Mouse (Mus musculus) frontal cortex, postnatal 14 days (tissue): ENCODE measurements at regions not wholly inside any gene's neighbourhood (a gene's known extent, or its start where the extent isn't known, plus 50 kb on each side); places are given as distances from the start of the nearest gene placed in this dataset.
A peak's percentile ranks its signal among the peaks of the same experiment; 100 is the strongest.

Experiments
- DNase-seq, 2 experiments: peaks; one replicate each; pipeline ENCODE4 v3.0.0; 2022; ENCODE audit warnings: low spot score in 2 of 2

- DNase-seq, result no peak
Measured at GRCm38 (mm10) chr2:122863343-122863970, 98.4 kb downstream of the Sqor start.

GRCm38 (mm10) chr2:122863971-122864348, 98.9 kb downstream of the Sqor start:
- no peak for DNase-seq

- no peak for DNase-seq
Measured at GRCm38 (mm10) chr2:122887111-122887510, 122.1 kb downstream of the Sqor start.

- no peak for DNase-seq
Measured at GRCm38 (mm10) chr2:122887526-122887925, 122.5 kb downstream of the Sqor start.

- DNase-seq, result no peak
Measured at GRCm38 (mm10) chr2:122905129-122906072, 140.4 kb downstream of the Sqor start.

GRCm38 (mm10) chr2:122916772-122917171, 151.7 kb downstream of the Sqor start:
- DNase-seq, result peak; percentile 19 to 25

GRCm38 (mm10) chr2:122937922-122938321, 172.9 kb downstream of the Sqor start:
- no peak for DNase-seq

GRCm38 (mm10) chr2:122944841-122945240, 179.8 kb downstream of the Sqor start:
- no peak for DNase-seq

- no peak for DNase-seq
Measured at GRCm38 (mm10) chr2:122945891-122946290, 180.9 kb downstream of the Sqor start.

GRCm38 (mm10) chr2:122949031-122949430, 184.0 kb downstream of the Sqor start:
- no peak for DNase-seq

- DNase-seq, result no peak
Measured at GRCm38 (mm10) chr2:122961701-122962100, 196.7 kb downstream of the Sqor start.

GRCm38 (mm10) chr2:122968809-122969628, 204.0 kb downstream of the Sqor start:
- DNase-seq, result peak; percentile 20 to 28
